Mouse (Mus musculus): Measurements from ENCODE around the gene Stkld1. TPM values are rescaled to one million over a fixed set of nuclear protein-coding genes. Genes with fewer than 3 reads are reported as not detected.

The Stkld1 gene
- polyA plus RNA-seq, 1 experiment from 2014 or later = not detected

DNA sequence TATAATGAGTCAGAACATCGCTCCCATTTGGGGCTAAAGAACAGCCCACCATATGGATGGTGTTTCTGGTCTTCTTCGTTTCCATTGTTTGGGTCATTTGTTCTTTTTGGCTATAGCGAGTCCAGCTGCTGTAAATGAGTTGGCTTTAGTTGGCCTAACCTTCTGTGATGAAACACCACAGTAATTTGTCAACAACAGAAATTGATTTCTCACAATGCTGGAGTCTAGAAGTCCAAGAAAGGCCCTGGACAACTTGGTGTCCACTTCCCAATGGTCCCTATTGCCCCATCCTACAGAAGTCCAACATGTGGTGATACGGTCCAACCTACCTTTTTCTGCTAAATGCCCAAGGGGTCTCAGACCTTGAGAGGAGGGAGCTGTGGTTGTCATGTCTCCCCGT lies 50.8 kb downstream of the Stkld1 start:
- no peak overlapping the region for H3K4me3 ChIP-seq
- H3K4me1 ChIP-seq = no peaks in the 10 kb centered on the region
- no peak overlapping the region for H3K4me2 ChIP-seq (replicated peaks)
- no peaks in the 10 kb centered on the region for H3K36me3 ChIP-seq
- H3K27ac ChIP-seq = no peak overlapping the region
- H3K9ac ChIP-seq = no peak overlapping the region
- WGBS = 83% methylated on average over 5 of the region's 5 CpGs
- no peak for ATAC-seq (ENCODE audit: low FRiP score, low read depth)
- H3K9me3 ChIP-seq = no peaks in the 10 kb centered on the region
- H3K27me3 ChIP-seq = peaks cover 7% of the 10 kb centered on the region; the same call in 1 of the 2 replicates

GRCm38 (mm10) chr2:26993936-26994335 lies 60.1 kb downstream of the Stkld1 start:
- H3K27ac ChIP-seq = no peak overlapping the region
- no peaks in the 10 kb centered on the region for H3K27me3 ChIP-seq
- WGBS = 72% methylated on average over 3 of the region's 3 CpGs
- H3K4me1 ChIP-seq = no peaks in the 10 kb centered on the region
- H3K4me2 ChIP-seq (replicated peaks) = no peak overlapping the region
- no peaks in the 10 kb centered on the region for H3K36me3 ChIP-seq
- H3K9ac ChIP-seq = no peak overlapping the region
- no peak overlapping the region for H3K4me3 ChIP-seq
- H3K9me3 ChIP-seq = no peaks in the 10 kb centered on the region
- no peak for ATAC-seq (ENCODE audit: low FRiP score, low read depth)

- Histone ChIP-seq H3K4me2 (replicated peaks) (no peak overlapping the region), H3K4me1 (no peaks in the 10 kb centered on the region), H3K27ac (no peak overlapping the region), H3K4me3 (no peak overlapping the region), H3K9ac (no peak overlapping the region), H3K9me3 (no peaks in the 10 kb centered on the region), H3K36me3 (no peaks in the 10 kb centered on the region), H3K27me3 (no peaks in the 10 kb centered on the region)
- ATAC-seq (ENCODE audit: low FRiP score, low read depth) = no peak
- 79% methylated on average over 1 of the region's 1 CpGs for WGBS
These were observed 63.7 kb downstream of the Stkld1 start for GRCm38 (mm10) chr2:26997498-26997897.

- H3K9ac ChIP-seq = no peak overlapping the region
- H3K9me3 ChIP-seq = no peaks in the 10 kb centered on the region
- no peaks in the 10 kb centered on the region for H3K36me3 ChIP-seq
- no peak for ATAC-seq (ENCODE audit: low FRiP score, low read depth)
- H3K4me3 ChIP-seq = no peak overlapping the region
- 87% methylated on average over 7 of the region's 7 CpGs for WGBS
- H3K4me2 ChIP-seq (replicated peaks) = no peak overlapping the region
- no peak overlapping the region for H3K27ac ChIP-seq
- H3K4me1 ChIP-seq = no peaks in the 10 kb centered on the region
- no peaks in the 10 kb centered on the region for H3K27me3 ChIP-seq
These were observed 64.1 kb downstream of the Stkld1 start for GRCm38 (mm10) chr2:26997993-26998392.

Other genes with a start within 250 kb of the Stkld1 start
- not detected in 2 replicates for gene Abo, start 69.1 kb upstream of the Stkld1 start, polyA plus RNA-seq (2015; fragmentation: Nextera tagmentation; extraction: Ambion mirVana)
- gene Surf6, start 31.2 kb upstream of the Stkld1 start, polyA plus RNA-seq (2015; fragmentation: Nextera tagmentation; extraction: Ambion mirVana) = 30.7 and 31.5 TPM in 2 replicates
- gene Med22, start 23.4 kb upstream of the Stkld1 start, polyA plus RNA-seq (2015; fragmentation: Nextera tagmentation; extraction: Ambion mirVana) = 58.7 and 59.1 TPM in 2 replicates
- 647 and 667 TPM in 2 replicates for gene Rpl7a, start 23.3 kb upstream of the Stkld1 start, polyA plus RNA-seq (2015; fragmentation: Nextera tagmentation; extraction: Ambion mirVana)
- 42.0 and 48.8 TPM in 2 replicates for gene Surf2, start 17.7 kb upstream of the Stkld1 start, polyA plus RNA-seq (2015; fragmentation: Nextera tagmentation; extraction: Ambion mirVana)
- 58.1 and 58.7 TPM in 2 replicates for gene Surf1, start 17.5 kb upstream of the Stkld1 start, polyA plus RNA-seq (2015; fragmentation: Nextera tagmentation; extraction: Ambion mirVana)
- gene Surf4, start 119 bp upstream of the Stkld1 start, polyA plus RNA-seq (2015; fragmentation: Nextera tagmentation; extraction: Ambion mirVana) = 254 and 280 TPM in 2 replicates
- gene Rexo4, start 30.3 kb downstream of the Stkld1 start, polyA plus RNA-seq (2015; fragmentation: Nextera tagmentation; extraction: Ambion mirVana) = 48.6 and 52.9 TPM in 2 replicates
- gene Adamts13, start 39.4 kb downstream of the Stkld1 start, polyA plus RNA-seq (2015; fragmentation: Nextera tagmentation; extraction: Ambion mirVana) = not detected in 2 replicates
- gene Cacfd1, start 75.9 kb downstream of the Stkld1 start, polyA plus RNA-seq (2015; fragmentation: Nextera tagmentation; extraction: Ambion mirVana) = 96.3 and 102 TPM in 2 replicates
- 0.75 and 0.77 TPM in 2 replicates for gene Slc2a6, start 94.0 kb downstream of the Stkld1 start, polyA plus RNA-seq (2015; fragmentation: Nextera tagmentation; extraction: Ambion mirVana)
- gene Mymk, start 138.1 kb downstream of the Stkld1 start, polyA plus RNA-seq (2015; fragmentation: Nextera tagmentation; extraction: Ambion mirVana) = 43.3 and 49.0 TPM in 2 replicates
- gene Adamtsl2, start 145.3 kb downstream of the Stkld1 start, polyA plus RNA-seq (2015; fragmentation: Nextera tagmentation; extraction: Ambion mirVana) = 13.3 and 13.8 TPM in 2 replicates
- gene Fam163b, start 208.4 kb downstream of the Stkld1 start, polyA plus RNA-seq (2015; fragmentation: Nextera tagmentation; extraction: Ambion mirVana) = 0.46 and 0.52 TPM in 2 replicates
- gene Dbh, start 231.2 kb downstream of the Stkld1 start, polyA plus RNA-seq (2015; fragmentation: Nextera tagmentation; extraction: Ambion mirVana) = 1.2 and 1.3 TPM in 2 replicates

Measured in limb, embryonic 13.5 days (tissue).